Mouse (Mus musculus): Measurements from ENCODE around the gene Ppp1r36.
"Not testable (repeated sequence)": the region's sequence is repeated elsewhere in the genome, so short reads cannot be mapped to it uniquely, and the experiment has no call there.

Gene Ppp1r36

DNA sequence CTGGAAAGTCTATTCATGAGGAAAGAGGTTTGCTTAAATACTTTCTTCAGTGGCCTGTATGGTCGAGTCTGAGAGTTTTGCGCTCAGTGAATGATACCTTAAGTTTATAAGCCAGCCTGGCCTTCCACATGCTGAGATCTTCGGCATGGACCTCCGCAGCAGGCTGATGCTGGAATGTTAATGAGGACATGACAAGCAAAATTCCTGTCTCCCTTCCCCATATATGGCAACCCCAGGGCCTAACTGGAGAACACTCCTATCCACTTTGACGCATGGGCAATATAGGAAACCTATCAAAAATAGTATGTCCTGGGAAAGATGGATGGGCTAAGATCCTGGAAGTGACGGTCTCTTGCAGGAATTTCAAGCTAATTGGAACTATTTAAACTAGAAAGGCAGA is 30.8 kb downstream of the Ppp1r36 start:
- DNase-seq (ENCODE audit: low spot score), result no peak

DNA sequence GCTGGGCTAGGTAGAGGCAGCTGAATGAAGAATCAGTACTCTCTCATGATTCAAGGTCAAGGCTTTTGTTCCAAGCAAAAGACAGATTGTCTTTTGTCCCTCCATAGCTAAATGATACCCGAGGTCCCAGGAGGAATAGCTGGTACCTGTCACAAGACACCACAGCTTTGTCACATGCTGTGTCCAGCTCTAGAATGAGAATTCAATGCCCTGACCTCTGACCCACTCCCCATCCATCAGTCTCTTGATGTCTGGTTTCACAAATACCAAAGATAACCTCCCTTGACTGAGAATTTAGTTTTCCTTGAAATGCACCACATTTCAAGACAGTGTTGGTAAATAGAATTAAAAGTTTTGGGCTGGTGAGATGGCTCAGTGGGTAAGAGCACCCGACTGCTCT is 34.9 kb downstream of the Ppp1r36 start:
- no peak for DNase-seq (ENCODE audit: low spot score)

DNA sequence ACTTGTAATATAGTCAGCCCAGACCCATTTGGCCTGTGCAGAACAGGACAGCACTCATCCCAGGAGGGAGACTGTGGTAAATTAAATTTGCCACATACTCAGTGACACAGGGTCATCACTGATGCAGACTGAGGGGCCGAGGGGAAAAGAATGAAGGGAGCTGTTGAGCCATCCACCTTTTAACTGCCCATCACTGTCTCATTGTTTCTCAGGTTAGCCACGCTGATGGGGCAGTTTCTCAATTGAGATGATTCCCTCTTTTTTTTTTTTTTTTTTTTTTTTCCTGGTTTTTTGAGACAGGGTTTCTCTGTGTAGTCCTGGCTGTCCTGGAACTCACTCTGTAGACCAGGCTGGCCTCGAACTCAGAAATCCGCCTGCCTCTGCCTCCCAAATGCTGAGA is 41.1 kb downstream of the Ppp1r36 start:
- not testable (repeated sequence) for DNase-seq (ENCODE audit: low spot score)

DNA sequence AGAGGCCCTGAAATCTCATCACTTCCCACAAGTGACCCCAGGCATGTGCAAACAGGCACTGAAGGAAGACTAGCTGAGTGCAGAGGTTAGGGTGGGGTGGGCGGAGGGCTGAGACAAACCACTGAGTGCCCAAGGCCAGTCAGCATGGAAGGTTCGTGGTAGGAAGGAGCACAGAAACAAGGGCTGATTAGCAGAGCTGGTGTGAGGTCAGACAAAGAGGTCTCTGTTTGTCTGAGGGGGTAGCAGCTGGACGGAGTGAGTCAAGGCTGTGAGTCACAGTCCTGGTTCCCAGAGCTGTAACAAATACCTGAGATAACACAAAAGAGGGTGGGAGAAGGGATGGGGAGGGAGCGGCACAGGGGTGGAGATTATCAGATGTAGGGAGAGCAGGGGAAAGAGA is 41.7 kb downstream of the Ppp1r36 start:
- no peak for DNase-seq (ENCODE audit: low spot score)

DNA sequence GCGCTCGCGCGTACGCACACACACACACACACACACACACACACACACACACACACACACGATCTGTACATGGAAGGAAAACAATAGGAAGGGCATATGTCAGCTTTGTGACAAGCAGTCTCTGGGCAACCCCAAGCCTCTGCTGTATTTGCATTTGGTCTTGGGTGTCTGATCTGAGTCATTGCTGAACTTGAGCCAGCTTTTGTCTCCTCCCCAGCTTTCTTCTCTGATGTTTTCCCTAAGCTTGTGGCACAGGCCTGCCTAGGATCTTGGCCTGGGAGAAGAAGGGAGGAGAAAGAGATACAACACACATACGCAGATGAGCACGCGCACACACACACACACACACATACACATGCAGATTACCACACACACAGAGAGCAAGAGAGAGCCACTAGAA is 46.1 kb downstream of the Ppp1r36 start:
- DNase-seq (ENCODE audit: low spot score), result peak; percentile 31

DNA sequence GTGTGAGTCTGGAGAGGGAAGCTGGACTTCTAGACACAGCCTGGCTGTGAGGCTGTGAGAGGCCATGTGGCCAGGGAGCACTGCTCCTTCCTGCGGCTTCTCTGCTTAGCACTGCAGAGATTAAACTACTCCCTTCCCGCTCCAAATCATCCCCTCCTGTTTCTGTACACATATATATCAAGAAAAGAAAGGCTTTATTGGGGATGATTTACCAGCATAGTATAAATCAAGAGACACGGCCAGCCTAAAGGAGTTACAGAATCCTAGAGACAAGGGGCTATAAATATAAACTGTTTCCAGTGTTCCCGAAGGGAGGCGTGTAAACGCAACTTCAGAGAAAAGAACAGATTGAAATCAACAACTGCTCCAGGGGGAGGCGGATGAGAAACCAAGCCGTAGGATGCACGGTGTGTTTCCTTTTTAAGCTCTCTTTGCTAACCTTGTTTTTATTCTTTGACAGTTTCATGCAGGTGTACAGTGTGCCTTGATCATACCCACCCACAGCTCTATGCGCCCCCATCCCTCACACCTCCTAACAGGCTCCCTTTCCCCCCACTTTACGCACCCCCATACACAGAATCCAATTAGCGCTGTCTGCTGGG is 47.4 kb downstream of the Ppp1r36 start:
- peak; percentile 32 for DNase-seq (ENCODE audit: low spot score)

DNA sequence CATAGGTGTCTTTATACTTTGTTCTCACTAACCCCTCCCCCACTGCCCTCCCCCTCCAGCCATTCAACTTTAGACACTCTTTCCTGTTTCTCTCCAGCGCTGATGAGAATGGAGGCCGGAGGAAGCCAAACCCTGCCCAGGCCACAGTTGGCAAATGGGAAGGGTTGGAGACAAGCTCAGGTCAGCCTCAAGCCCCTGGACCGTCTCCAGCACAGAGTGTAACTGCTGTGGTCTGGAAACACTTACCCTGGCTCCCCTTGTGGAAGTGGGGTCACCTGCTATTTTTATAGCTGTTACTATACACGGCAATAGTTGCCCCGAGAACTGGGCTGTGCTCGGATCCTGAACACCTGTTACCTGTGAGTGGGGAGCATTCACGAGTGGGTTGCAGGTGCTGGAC is 49.3 kb downstream of the Ppp1r36 start:
- DNase-seq (ENCODE audit: low spot score), result no peak

DNA sequence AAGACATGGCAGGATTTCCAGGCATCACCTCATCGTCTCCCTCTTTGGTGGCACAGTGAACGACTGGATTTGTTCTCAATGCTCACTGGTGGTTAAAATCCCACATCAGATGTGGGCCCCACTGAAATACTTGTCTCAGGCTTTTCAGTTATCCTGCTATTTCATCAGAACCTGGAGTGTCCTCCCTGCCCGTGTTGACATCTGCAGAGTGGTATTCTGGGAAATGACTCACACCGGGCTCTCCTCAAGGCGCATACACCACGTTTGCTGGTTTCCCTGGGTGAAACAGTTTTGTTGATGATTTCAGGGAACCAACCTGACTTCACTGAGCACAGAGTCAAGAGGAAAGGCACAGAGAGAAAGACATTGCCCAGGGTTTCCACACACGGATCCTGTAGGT is 49.9 kb downstream of the Ppp1r36 start:
- no peak for DNase-seq (ENCODE audit: low spot score)

DNA sequence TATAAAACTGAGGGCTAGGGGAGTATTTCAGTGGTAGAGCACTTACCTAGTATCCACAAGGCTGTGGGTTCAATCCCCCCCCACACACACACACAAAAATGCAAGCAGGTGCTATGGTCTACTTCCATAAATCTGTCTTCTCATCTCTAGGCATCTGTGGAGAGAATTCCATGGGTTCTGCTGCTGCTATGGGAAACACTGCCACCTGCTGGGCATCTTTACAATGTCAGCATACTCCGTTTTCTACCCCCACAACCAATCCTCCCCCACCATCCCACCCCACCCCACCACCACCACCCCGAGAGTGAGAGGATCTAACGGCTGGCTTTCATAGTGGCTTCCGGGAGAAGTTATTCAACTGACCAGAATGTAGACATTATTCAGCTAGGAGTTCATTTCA is 54.7 kb downstream of the Ppp1r36 start:
- DNase-seq (ENCODE audit: low spot score), result peak; percentile 42

DNA sequence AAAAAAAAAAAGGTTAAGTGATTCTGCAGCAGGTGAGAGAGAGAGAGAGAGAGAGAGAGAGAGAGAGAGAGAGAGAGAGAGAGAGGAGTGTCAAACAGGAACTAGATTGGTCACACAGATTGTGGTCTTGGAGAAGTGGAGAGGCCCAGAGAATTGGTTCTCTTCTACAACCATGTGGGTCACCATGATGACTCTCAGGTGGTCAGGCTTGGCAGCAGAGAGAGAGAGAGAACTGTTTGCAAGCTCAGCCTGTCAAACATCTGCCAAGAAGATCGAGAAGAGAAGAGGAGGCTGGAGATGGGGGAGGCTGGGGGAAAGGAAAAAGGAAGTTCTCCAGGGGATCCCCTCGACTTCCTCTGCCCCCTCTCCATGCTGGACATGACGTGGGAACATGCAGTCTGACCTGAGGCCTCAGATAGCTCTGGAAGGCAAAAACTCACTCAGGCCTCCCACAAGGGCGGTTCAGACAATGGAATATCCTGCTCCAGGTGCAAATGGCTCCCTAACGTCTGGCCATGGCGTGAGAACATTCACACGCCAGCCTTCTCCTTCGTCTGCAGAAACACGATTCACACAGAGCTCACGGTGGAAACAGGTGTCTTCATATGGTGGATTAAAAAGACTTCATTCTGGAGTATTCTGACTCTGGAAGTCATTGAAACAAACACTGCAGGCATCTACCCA is 56.4 kb downstream of the Ppp1r36 start:
- no peak for DNase-seq (ENCODE audit: low spot score)

DNA sequence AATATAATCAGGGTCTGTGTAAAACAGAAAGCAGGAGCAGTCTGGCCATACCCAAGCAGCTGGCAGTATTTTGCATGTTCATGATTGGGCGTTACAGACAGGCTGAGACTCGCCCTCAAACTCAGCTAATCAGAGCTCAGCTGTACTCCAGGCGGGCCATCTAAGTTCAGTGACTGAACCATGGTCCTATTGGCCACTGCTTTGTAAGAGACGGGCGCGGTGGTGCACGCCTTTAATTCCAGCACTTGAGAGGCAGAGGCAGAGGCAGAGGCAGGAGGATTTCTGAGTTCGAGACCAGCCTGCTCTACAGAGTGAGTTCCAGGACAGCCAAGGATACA is 56.9 kb downstream of the Ppp1r36 start:
- DNase-seq (ENCODE audit: low spot score), result no peak

DNA sequence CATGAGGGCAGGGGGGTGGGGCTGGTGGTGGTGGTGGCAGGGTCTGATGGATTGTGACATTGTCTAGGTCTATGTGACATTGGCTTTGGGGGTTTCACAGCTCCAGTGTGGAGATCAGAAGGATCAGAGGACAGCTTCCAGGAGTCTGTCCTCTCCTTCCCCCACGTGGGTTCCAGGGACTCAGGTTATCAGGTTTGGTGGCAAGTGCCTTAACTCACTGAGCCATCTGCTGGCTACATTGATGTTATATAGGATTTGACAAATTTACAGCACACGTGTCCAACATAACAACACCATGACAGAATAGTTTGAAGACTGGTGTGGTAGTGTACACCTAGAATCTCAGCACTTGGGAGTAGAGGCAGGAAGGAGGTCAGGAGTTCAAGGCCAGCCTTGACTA is 57.5 kb downstream of the Ppp1r36 start:
- no peak for DNase-seq (ENCODE audit: low spot score)

DNA sequence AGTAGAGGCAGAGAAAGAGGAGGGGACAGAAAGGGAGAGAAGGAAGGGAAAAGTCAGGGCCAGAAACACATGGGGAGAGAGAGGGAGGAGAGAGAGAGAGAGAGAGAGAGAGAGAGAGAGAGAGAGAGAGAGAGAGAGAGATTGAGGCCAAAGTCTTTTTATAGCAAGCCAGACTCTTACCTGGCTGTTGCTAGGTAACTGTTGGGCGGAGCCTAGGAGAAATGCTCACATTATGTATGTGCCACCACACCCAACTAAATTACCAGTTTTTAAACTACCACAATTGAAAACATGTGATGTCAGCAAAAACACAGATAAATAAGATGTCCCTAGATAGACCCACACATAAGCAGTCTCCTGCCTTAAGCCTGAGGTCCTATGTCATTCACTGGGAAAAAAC is 58.8 kb downstream of the Ppp1r36 start:
- no peak for DNase-seq (ENCODE audit: low spot score)

DNA sequence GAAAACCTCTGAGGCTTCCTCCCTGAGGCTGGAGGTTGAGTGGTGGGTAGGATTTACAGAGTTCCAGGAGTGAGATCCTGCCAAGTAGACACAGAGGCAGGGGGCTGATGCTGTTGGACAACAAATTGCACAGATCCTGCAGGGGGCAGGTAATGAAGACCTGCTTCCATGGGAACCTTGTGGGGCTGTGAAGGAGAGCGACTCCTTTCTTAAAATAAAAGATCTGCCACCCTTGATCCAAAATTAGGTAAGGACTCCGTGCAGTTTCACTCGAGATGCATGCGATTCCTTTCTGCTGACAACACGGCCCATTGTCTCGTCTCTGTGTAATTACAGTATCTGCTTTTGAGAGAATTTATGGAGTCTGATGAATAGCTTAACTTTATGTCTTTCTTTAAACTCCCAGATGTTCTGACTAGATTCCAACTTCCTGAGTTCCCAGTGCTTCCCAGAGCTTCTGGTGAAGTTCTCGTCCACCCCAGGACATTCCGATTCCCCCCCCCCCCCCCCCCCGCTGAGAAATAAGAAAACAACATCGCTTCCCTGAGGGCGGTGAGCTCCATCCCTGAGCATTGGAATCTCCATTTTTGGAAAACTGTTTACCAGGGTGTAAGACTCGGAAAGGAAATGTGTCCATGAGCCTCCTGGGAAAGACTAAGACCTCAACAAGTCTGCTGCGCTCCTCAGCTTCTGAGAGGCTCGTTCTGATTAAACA is 61.1 kb downstream of the Ppp1r36 start:
- no peak for DNase-seq (ENCODE audit: low spot score)

DNA sequence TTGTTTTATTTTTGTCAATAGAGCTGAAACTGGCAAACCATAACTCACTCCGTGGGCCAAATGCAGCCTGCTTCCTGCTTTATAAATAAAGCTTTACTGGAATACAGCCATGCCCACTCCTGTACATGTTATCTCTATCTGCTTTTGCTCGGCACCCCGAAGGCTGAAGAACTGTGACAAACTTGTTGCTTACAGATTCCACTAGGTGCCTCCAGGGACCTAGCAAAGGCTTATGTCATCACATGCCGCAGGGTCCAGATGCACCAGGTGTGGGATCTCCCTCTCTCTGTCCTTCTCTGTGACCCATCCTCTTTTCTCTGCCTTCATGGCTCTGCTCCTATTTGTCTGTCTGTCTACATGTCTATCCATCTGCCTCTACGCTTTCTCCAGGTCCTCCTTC is 61.8 kb downstream of the Ppp1r36 start:
- DNase-seq (ENCODE audit: low spot score), result no peak

DNA sequence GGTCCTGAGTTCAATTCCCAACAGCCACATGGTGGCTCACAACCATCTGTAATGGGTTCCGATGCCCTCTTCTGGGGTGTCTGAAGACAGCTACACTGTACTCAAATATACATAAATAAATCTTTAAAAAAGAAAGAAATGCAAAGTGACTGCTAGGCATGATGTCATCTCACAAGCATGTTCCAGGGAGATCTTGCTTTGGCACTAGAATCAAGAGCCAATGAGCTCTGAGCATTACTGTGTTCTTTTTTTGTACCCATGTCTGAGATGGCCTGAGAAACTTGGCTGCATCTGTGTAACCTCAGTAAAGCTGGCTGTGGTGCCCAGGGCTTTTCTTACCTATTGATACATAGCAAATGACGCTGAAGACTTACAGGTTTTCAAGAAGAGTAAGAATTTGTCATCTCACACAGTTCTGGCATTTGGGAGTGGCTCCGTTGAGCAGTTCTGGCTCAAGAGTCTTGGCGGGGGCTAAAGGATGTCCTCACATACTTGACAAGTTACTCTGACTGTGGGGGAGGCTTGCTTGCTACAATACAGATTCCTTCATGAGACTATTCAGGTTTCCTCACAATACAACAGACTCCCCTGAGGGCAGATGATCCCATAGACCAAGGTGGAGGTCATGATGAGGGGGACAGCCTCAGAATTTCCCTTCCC is 62.6 kb downstream of the Ppp1r36 start:
- DNase-seq (ENCODE audit: low spot score), result no peak

DNA sequence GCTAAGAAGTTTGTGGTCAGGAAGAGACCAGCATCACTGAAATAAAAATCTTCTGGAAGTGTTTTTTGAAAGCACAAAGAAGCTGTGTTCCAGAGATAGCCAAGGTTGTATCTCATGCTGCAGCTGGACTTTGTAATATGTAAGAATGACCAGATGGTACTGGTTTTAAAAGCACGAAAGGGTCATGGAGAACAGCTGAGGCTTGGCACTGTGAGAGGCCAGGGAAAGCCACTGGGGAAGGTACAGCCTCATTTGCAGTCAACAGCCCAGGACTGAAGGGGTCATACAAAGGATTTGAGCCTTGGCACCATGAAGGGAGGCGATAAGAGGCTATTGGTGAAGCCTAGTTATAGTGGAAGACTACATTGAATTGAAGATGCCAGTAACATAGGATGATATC is 65.1 kb downstream of the Ppp1r36 start:
- no peak for DNase-seq (ENCODE audit: low spot score)

DNA sequence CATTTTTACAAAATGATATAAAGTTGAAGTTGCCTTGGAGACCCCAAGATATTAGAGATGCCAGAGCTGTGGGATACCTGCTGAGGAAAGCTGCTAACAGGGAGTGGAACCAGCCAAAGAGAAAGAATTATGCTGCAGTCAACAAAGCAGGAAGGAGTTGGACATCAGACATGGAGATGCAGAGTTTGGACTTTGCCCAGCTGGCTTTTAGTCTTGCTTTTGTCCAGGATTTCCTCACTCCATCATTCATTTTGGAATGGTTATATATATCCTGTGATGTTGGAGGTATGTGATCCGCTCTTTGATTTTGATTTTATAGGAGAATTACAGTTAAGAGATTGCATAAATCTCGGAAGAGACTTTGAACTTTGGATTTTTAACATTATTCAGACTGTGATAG is 65.6 kb downstream of the Ppp1r36 start:
- no peak for DNase-seq (ENCODE audit: low spot score)

DNA sequence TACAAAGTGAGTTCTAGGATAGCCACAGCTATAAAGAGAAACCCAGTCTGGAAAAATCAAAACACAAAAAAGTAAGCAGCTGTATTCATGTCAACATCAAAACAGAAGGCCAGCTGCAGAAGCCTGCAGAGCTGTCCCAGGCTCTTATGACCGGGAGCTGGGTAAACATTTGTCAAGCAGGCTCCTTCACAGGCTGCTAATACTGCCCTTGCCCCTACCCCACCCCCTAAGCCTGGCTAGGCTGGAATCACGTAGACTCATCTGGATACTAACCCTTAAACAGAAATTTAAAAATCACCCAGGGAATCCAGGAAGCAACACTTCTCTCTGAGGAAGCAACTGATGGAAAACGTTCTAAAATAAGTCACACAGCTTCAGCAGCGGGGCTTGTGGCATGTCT is 67.5 kb downstream of the Ppp1r36 start:
- DNase-seq (ENCODE audit: low spot score), result no peak

DNA sequence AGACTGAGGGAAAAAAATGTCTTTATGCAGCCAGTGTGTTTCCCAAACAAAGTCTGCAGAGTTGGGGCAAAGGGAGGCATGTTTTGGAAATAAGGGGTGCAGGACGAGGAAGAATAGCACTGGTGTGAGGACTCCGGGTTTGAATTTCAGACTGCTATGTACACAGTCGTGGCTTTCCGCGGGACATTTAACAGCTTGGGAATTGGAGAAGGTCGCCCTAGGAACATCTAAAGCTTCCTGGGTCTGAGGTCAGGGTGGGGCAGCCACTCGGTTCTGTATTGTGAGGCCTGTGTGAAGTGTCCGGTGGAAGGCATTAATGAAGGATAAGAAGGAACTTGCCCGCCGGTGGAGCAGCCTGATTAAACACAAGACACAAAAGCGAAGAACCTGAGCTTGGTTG is 68.0 kb downstream of the Ppp1r36 start:
- DNase-seq (ENCODE audit: low spot score), result no peak

DNA sequence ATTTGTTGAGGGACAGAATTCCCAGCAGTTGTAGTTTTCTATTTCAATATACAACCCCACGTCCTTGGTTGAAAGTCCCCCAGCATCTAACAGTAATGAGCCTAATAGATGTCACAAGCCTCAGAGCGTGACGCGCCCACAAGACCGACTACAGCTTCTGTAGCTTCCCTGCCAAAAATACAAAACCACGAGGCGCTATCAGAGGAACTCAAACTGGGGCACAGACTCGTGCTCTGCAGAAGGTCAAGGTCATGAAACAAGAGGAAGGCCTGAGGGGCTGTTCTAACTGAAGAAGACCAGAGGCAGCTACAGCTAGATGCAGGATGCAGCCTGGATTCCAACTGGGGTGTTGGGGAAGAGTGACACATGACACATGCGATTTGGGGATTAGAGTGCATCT is 69.6 kb downstream of the Ppp1r36 start:
- no peak for DNase-seq (ENCODE audit: low spot score)
